Mouse (Mus musculus) C2C12 (cell line): ENCODE results near the gene Ror2. TPM values are rescaled to one million over a fixed set of nuclear protein-coding genes. Genes with fewer than 3 reads are reported as not detected.

Source experiments
- H3K27me3 ChIP-seq: one replicate; pipeline ENCODE4 v1.6.1; 2011; ENCODE audit not compliant: control insufficient read depth, insufficient read depth, insufficient read length
- H3K36me3 ChIP-seq: one replicate; pipeline ENCODE4 v1.6.1; 2011; ENCODE audit not compliant: control insufficient read depth, insufficient read depth
- H3K4me3 ChIP-seq: one replicate; pipeline ENCODE4 v1.5.1; 2011; ENCODE audit warnings: mild to moderate bottlenecking, control low read depth; ENCODE audit not compliant: poor library complexity, insufficient read depth, severe bottlenecking
- H3K79me2 ChIP-seq: one replicate; pipeline ENCODE4 v1.6.1; 2011; ENCODE audit not compliant: control insufficient read depth, insufficient read depth
- H3K79me3 ChIP-seq: one replicate; pipeline ENCODE4 v1.6.1; 2011; ENCODE audit warnings: low read depth, control low read depth
- H3ac ChIP-seq: one replicate; pipeline ENCODE3; 2011; ENCODE audit warnings: low read depth; ENCODE audit not compliant: control insufficient read depth, insufficient read length
- CEBPB ChIP-seq: IDR thresholded peaks from one replicate; pipeline ENCODE4 v1.6.1; 2011; ENCODE audit warnings: low read depth, mild to moderate bottlenecking, control low read depth, moderate library complexity
- CTCF ChIP-seq: IDR thresholded peaks from one replicate; pipeline ENCODE4 v1.5.1; 2011; ENCODE audit not compliant: control insufficient read depth, insufficient read depth, insufficient read length
- FOSL1 ChIP-seq: IDR thresholded peaks from one replicate; pipeline ENCODE4 v1.8.0; 2011; ENCODE audit warnings: mild to moderate bottlenecking, low read length; ENCODE audit not compliant: poor library complexity, insufficient read depth, severe bottlenecking
- MAX ChIP-seq: IDR thresholded peaks from one replicate; pipeline ENCODE4 v1.6.1; 2011; ENCODE audit warnings: mild to moderate bottlenecking, control low read depth
- MYOD1 ChIP-seq: IDR thresholded peaks from one replicate; pipeline ENCODE4 v1.6.1; 2011; ENCODE audit warnings: low read depth; ENCODE audit not compliant: control insufficient read depth, insufficient read length
- MYOG ChIP-seq: IDR thresholded peaks from one replicate; pipeline ENCODE4 v1.6.1; 2011; ENCODE audit not compliant: control insufficient read depth, insufficient read length; ENCODE audit errors: extremely low read depth
- USF1 ChIP-seq: IDR thresholded peaks from one replicate; pipeline ENCODE4 v1.6.1; 2011; ENCODE audit warnings: low read depth, mild to moderate bottlenecking, control low read depth, moderate library complexity
- polyA plus RNA-seq: library from polyadenylated mRNA; unstranded; fragments of >200 nt; fragmentation: generic; extraction: Trizol; gene quantifications from one replicate; pipeline ENCODE4 v1.2.1, GENCODE M21; 2012; ENCODE audit warnings: missing spikeins

The Ror2 gene
- polyA plus RNA-seq, 1 experiment: 0.13 TPM

- Histone ChIP-seq H3K79me3 (no peaks in the 10 kb centered on the region), H3ac (no peak overlapping the region), H3K4me3 (no peak overlapping the region), H3K36me3 (no peaks in the 10 kb centered on the region), H3K27me3 (no peaks in the 10 kb centered on the region), H3K79me2 (no peaks in the 10 kb centered on the region)
- TF ChIP-seq MAX (no peak), CTCF (no peak), USF1 (no peak), MYOG (no peak), MYOD1 (no peak), FOSL1 (no peak), CEBPB (no peak)
Measured at GRCm38 (mm10) chr13:53077732-53078345, 208.1 kb downstream of the Ror2 start.

GRCm38 (mm10) chr13:53075006-53075405 lies 210.9 kb downstream of the Ror2 start:
- Histone ChIP-seq H3K36me3 (no peaks in the 10 kb centered on the region), H3K79me2 (no peaks in the 10 kb centered on the region), H3K4me3 (no peak overlapping the region), H3K27me3 (no peaks in the 10 kb centered on the region), H3K79me3 (no peaks in the 10 kb centered on the region), H3ac (no peak overlapping the region)
- TF ChIP-seq USF1 (no peak), MYOG (no peak), CTCF (no peak), MAX (no peak), CEBPB (no peak), FOSL1 (no peak), MYOD1 (no peak)

GRCm38 (mm10) chr13:53069076-53069690 lies 216.7 kb downstream of the Ror2 start:
- Histone ChIP-seq H3ac (no peak overlapping the region), H3K4me3 (no peak overlapping the region), H3K79me3 (no peaks in the 10 kb centered on the region), H3K79me2 (no peaks in the 10 kb centered on the region), H3K27me3 (no peaks in the 10 kb centered on the region), H3K36me3 (no peaks in the 10 kb centered on the region)
- TF ChIP-seq FOSL1 (no peak), CEBPB (no peak), MYOD1 (no peak), USF1 (no peak), CTCF (no peak), MAX (no peak), MYOG (no peak)

- Histone ChIP-seq H3K79me2 (no peaks in the 10 kb centered on the region), H3K4me3 (no peak overlapping the region), H3K79me3 (no peaks in the 10 kb centered on the region), H3K27me3 (no peaks in the 10 kb centered on the region), H3K36me3 (no peaks in the 10 kb centered on the region), H3ac (no peak overlapping the region)
- no peak for TF ChIP-seq CTCF
- TF ChIP-seq CEBPB: no peak
- no peak for TF ChIP-seq FOSL1
- no peak for TF ChIP-seq MYOD1
- TF ChIP-seq MYOG: no peak
- no peak for TF ChIP-seq USF1
- no peak for TF ChIP-seq MAX
Measured at GRCm38 (mm10) chr13:53068461-53068860, 217.5 kb downstream of the Ror2 start.

GRCm38 (mm10) chr13:53067949-53068348 lies 218.0 kb downstream of the Ror2 start:
- H3K36me3 ChIP-seq: no peaks in the 10 kb centered on the region
- H3K4me3 ChIP-seq: no peak overlapping the region
- no peaks in the 10 kb centered on the region for H3K79me3 ChIP-seq
- no peaks in the 10 kb centered on the region for H3K79me2 ChIP-seq
- H3ac ChIP-seq: no peak overlapping the region
- TF ChIP-seq CEBPB: no peak
- no peak for TF ChIP-seq USF1
- no peak for TF ChIP-seq CTCF
- no peak for TF ChIP-seq MYOD1
- TF ChIP-seq FOSL1: no peak
- no peak for TF ChIP-seq MAX
- TF ChIP-seq MYOG: no peak
- no peaks in the 10 kb centered on the region for H3K27me3 ChIP-seq

GRCm38 (mm10) chr13:53065122-53065521 lies 220.8 kb downstream of the Ror2 start:
- Histone ChIP-seq H3K36me3 (no peaks in the 10 kb centered on the region), H3K4me3 (no peak overlapping the region), H3K27me3 (no peaks in the 10 kb centered on the region), H3ac (no peak overlapping the region), H3K79me2 (no peaks in the 10 kb centered on the region), H3K79me3 (no peaks in the 10 kb centered on the region)
- TF ChIP-seq MAX: no peak
